Mouse (Mus musculus): ENCODE measurements at regions not wholly inside any gene's neighbourhood (a gene's known extent, or its start where the extent isn't known, plus 50 kb on each side); places are given as distances from the start of the nearest gene placed in this dataset.

GRCm38 (mm10) chr12:73446148-73446547 lies 100.0 kb downstream of the Tmem30b start:
- DNase-seq (ENCODE audit: low spot score), result no peak

GRCm38 (mm10) chr12:73445562-73445961 lies 100.6 kb downstream of the Tmem30b start:
- DNase-seq (ENCODE audit: low spot score), result no peak

GRCm38 (mm10) chr12:73445128-73445527 lies 101.1 kb downstream of the Tmem30b start:
- no peak for DNase-seq (ENCODE audit: low spot score)

GRCm38 (mm10) chr12:73441326-73441725 lies 104.9 kb downstream of the Tmem30b start:
- no peak for DNase-seq (ENCODE audit: low spot score)

GRCm38 (mm10) chr12:73434684-73435083 lies 111.5 kb downstream of the Tmem30b start:
- DNase-seq (ENCODE audit: low spot score), result no peak

- no peak for DNase-seq (ENCODE audit: low spot score)
Observed at GRCm38 (mm10) chr12:73432546-73432945, 113.6 kb downstream of the Tmem30b start.

GRCm38 (mm10) chr12:73428171-73428570 lies 118.0 kb downstream of the Tmem30b start:
- no peak for DNase-seq (ENCODE audit: low spot score)

- DNase-seq (ENCODE audit: low spot score), result no peak
Observed at GRCm38 (mm10) chr12:73424814-73425213, 121.4 kb downstream of the Tmem30b start.

- DNase-seq (ENCODE audit: low spot score), result no peak
Observed at GRCm38 (mm10) chr12:73417101-73417500, 129.1 kb downstream of the Tmem30b start.

GRCm38 (mm10) chr12:73416367-73416897 lies 129.8 kb downstream of the Tmem30b start:
- no peak for DNase-seq (ENCODE audit: low spot score)

GRCm38 (mm10) chr12:73415856-73416366 lies 129.3 kb downstream of the Slc38a6 start:
- no peak for DNase-seq (ENCODE audit: low spot score)

GRCm38 (mm10) chr12:73413439-73414196 lies 127.0 kb downstream of the Slc38a6 start:
- no peak for DNase-seq (ENCODE audit: low spot score)

GRCm38 (mm10) chr12:73412500-73412899 lies 125.9 kb downstream of the Slc38a6 start:
- no peak for DNase-seq (ENCODE audit: low spot score)

- no peak for DNase-seq (ENCODE audit: low spot score)
Observed at GRCm38 (mm10) chr12:73410924-73411323, 124.3 kb downstream of the Slc38a6 start.

GRCm38 (mm10) chr12:73409481-73410085 lies 123.0 kb downstream of the Slc38a6 start:
- DNase-seq (ENCODE audit: low spot score), result no peak

GRCm38 (mm10) chr12:73408614-73409013 lies 122.0 kb downstream of the Slc38a6 start:
- DNase-seq (ENCODE audit: low spot score), result peak; percentile 18

GRCm38 (mm10) chr12:73408165-73408564 lies 121.6 kb downstream of the Slc38a6 start:
- DNase-seq (ENCODE audit: low spot score), result no peak

- DNase-seq (ENCODE audit: low spot score), result no peak
Observed at GRCm38 (mm10) chr12:73406556-73407087, 120.0 kb downstream of the Slc38a6 start.

GRCm38 (mm10) chr12:73405583-73405982 lies 119.0 kb downstream of the Slc38a6 start:
- no peak for DNase-seq (ENCODE audit: low spot score)

GRCm38 (mm10) chr12:73405106-73405505 lies 118.5 kb downstream of the Slc38a6 start:
- no peak for DNase-seq (ENCODE audit: low spot score)

GRCm38 (mm10) chr12:73403906-73404474 lies 117.4 kb downstream of the Slc38a6 start:
- DNase-seq (ENCODE audit: low spot score), result no peak

Measured in ovary, postnatal 36 days (tissue).